Mouse (Mus musculus): ENCODE measurements around the gene Nsmce4a. TPM values are rescaled to one million over a fixed set of nuclear protein-coding genes. Genes with fewer than 3 reads are reported as not detected.

Gene Nsmce4a
- 98.0 TPM for polyA plus RNA-seq (2014; fragmentation: Illumina TruSeq; extraction: RNeasy Lipid Tissue Mini Kit (QIAGEN cat#74804); ENCODE audit: low read depth, low replicate concordance)

DNA sequence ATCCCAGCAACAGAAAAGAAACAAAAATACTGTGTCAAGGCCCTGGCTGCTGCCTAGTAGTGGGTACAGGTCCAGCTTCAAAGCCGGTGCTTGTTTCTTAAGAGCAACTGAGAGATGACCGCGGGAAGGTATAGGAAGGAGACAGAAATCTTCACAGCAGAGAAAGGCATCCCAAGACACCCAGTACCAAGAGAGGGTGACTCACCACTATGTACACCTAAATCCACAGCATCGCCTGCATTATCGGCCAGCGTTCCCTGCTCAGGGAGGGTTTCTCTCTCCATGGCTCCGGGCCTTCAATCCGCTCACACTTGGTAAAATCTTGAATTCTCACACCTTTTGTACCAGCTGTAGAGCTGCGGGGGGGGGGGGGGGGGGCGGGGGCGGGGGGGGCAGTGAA, at the start of gene Nsmce4a:
Nsmce4a (minus strand) TSS at position 298 of the 400 bp plus-strand sequence.

DNA sequence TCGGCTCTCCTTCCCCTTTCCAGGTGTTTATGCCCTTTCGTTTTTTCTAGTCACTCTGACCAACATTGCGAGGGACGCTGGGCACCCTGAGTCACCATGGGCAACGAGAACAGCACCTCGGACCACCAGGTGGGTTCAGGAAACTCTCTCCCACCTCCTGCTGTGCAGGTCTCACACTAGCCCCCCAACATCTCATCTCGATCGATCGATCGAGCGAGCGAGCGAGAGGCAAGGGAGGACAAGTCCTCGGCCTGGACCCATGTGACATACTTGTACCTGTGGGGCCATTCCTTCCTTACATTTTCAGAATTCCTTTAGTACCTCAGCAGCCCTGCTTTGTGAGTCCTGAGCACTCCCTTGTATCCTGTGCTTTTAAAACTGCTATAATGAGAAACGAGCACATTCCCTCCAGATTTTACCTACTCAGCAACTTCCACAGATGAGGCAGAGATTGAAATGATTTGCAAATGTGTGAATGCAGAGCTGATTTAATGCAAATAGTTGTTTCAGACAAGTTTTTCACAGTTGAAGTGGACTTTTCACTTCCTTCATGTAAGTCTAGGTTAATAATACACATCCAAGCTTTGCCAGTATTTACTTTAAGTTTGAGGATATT, 4.6 kb upstream of the Nsmce4a start, which contains the start of gene Tacc2:
Tacc2 (plus strand) TSS at position 51 of the 616 bp plus-strand sequence.

DNA sequence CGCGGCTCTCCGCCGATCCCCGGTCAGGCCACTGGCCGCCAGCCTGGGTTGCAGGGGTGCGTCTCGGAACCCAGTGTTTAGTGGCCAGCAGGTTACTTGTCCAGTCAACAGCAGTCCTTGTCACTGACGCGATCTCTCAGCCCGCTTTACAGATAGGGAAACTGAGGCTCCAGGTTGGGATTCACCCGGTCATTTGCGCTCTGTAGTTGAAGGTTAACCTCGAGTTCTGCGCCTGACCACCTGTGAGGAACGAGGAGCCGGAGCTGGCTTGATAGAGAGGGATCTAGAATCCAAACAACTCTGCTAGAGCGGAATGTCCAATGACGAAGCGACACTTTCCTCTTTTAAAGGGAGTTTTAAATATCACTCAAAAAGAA, 52.9 kb downstream of the Nsmce4a start, which contains the start of gene Ate1:
Ate1 (minus strand) TSS at position 321 of the 377 bp plus-strand sequence.

Other genes with a start within 250 kb of the Nsmce4a start
- 22.7 TPM for gene Ate1, start 52.7 kb downstream of the Nsmce4a start, polyA plus RNA-seq (2014; fragmentation: Illumina TruSeq; extraction: RNeasy Lipid Tissue Mini Kit (QIAGEN cat#74804); ENCODE audit: low read depth, low replicate concordance)
- gene Tacc2, start 4.3 kb upstream of the Nsmce4a start, polyA plus RNA-seq (2014; fragmentation: Illumina TruSeq; extraction: RNeasy Lipid Tissue Mini Kit (QIAGEN cat#74804); ENCODE audit: low read depth, low replicate concordance): 4.2 TPM
- not detected for gene Btbd16, start 201.0 kb upstream of the Nsmce4a start, polyA plus RNA-seq (2014; fragmentation: Illumina TruSeq; extraction: RNeasy Lipid Tissue Mini Kit (QIAGEN cat#74804); ENCODE audit: low read depth, low replicate concordance)